Mouse (Mus musculus) heart, adult 18-20 months (tissue): Measurements from ENCODE around the gene Aars. TPM values are rescaled to one million over a fixed set of nuclear protein-coding genes. Genes with fewer than 3 reads are reported as not detected.
A peak's percentile ranks its signal among the peaks of the same experiment; 100 is the strongest.
"Not testable (repeated sequence)": the region's sequence is repeated elsewhere in the genome, so short reads cannot be mapped to it uniquely, and the experiment has no call there.

Source experiments
- DNase-seq, 2 experiments: peaks; one replicate each; pipeline ENCODE4 v3.0.0; 2021 to 2022; ENCODE audit warnings: mixed read lengths in 1 of 2
- long read RNA-seq, 2 experiments: library from polyadenylated mRNA; stranded (forward); transcript quantifications; one replicate each; pipeline ENCODE4 v2.0.0; 2021
- total RNA-seq, 2 experiments: library from RNA; stranded (reverse); gene quantifications; 2 replicates each; pipeline ENCODE4 v1.2.3; 2021

Aars gene
- total RNA-seq: 10 to 100 TPM; 31.9 to 33.7 TPM
- long read RNA-seq, experiment 1, full-length matches to known transcripts: 21 of 67 reads
- long read RNA-seq, experiment 1, partial matches to known transcripts: 10 of 67 reads
- long read RNA-seq, experiment 1, other reads (novel, unspliced or antisense): 36 of 67 reads
- long read RNA-seq, experiment 2, full-length matches to known transcripts: 7 of 23 reads
- long read RNA-seq, experiment 2, partial matches to known transcripts: 15 of 23 reads
- long read RNA-seq, experiment 2, other reads (novel, unspliced or antisense): 1 of 23 reads

DNA sequence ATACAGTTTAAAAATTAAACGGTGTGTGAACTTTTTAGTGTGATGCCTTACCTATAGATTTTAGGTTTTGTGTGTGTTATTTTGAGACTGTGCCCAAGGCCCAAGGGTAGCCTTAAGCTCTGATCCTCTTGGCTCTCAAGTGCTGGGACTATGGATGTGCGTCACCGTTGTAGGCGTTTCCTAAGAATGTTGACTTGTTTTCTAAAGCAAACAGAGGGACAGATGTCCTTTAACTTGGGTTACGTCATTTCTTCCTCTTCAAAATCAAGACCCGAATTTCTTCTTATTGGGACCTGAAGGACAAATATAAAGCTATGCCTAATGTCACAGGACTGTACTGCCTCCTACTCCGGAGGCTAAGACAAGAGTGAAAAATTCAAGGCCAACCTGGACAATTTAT, at the start of gene Aars:
Gene Aars (plus strand): TSS at position 229 of the 400 bp plus-strand sequence.
- no peak for DNase-seq

DNA sequence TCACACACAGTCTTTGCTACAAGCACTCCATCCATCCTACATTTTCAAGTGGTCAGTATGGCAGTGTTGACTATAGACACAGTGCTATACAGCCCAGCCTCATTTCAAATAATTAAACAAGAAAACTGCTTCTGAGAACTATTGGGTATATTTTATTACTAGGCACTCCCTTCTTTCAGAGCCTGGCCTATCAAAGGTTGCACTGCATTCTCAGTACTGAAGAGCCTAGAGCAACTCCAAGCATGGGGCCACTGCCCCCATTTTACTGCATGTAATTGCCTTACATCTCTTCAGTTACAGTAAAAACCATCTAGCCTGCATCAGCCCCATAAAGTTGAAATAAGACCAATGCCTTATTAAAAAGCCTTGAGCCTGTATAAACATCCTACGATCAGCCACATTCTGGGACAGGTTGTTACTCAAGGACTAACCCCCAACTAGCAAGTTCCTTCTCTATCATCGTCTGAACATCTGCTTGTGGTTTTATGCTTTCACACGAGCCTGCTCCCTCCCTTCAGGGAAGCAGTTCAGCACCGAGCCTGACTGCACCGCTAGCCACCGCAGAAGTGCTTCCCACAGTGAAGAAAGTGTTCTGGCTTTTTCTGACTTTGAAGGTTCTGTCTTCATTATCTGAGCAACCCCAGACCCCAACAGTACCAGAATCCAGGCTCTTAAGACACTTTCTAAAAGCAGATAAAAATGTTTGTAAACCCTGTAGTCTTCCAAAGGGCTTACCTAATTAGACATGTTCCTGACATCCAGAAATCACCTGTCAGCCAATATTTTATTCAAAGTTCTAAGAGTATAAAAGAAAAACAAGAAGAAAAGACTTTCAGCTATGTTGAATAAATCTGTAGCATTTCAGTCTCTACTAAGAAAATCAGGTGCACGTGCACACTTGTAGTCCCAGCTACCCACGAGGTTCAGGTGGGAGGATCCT, 44.9 kb upstream of the Aars start:
- DNase-seq: no peak

DNA sequence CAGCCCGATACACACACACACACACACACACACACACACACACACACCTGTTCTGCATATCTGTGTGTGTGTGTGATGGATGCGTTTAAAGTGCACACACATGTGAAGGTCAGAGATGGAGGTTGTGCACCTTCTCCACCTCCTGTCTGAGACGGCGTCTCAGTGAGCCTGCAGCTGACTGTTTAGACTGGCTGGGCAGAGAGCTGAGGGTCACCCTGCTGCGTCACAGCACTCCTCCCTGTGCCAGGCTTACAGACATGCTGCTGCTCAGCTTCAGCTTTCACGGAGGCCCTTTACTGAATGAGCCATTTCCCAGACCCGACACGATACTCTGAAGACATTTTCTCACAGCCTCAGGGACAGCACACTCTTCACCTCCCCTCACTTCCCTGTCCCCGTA, 42.9 kb upstream of the Aars start:
- DNase-seq: peak; percentile 33 to 45

DNA sequence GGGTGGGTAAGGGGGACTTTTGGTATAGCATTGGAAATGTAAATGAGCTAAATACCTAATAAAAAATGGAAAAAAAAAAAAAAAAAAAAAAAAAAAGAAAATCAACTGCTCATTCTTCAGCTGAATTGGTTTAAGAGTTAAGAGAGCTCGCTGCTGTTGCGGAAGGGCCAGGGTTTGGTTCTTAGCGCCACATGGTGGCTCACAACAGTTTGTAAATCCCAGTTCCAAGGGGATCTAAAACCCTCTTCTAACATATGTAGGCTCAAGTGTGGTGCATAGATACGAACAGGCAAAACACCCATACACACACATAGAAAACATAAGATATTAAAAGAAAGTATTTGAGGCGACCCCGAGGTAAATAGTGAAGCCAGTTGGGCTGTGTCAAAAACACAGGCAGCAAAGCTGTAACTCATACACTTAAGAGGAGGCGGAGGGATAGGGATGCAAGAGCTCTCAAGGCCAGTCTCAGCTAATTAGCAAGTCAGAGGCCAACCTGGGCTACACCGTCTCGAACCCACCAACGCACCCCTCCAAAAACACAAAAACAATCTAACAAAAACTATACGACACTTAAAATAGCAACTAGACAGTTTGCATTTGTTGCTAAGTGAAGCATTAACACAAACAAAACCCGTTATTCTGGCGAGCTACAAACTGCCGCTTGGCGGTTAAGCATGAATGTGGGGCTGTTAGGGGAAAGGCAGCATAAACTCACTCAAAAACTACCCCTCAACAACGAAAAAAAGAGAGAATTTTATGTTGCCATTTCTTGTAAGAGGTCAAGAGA, 36.1 kb upstream of the Aars start:
- DNase-seq: peak in 1 of 2 experiments; percentile 6

DNA sequence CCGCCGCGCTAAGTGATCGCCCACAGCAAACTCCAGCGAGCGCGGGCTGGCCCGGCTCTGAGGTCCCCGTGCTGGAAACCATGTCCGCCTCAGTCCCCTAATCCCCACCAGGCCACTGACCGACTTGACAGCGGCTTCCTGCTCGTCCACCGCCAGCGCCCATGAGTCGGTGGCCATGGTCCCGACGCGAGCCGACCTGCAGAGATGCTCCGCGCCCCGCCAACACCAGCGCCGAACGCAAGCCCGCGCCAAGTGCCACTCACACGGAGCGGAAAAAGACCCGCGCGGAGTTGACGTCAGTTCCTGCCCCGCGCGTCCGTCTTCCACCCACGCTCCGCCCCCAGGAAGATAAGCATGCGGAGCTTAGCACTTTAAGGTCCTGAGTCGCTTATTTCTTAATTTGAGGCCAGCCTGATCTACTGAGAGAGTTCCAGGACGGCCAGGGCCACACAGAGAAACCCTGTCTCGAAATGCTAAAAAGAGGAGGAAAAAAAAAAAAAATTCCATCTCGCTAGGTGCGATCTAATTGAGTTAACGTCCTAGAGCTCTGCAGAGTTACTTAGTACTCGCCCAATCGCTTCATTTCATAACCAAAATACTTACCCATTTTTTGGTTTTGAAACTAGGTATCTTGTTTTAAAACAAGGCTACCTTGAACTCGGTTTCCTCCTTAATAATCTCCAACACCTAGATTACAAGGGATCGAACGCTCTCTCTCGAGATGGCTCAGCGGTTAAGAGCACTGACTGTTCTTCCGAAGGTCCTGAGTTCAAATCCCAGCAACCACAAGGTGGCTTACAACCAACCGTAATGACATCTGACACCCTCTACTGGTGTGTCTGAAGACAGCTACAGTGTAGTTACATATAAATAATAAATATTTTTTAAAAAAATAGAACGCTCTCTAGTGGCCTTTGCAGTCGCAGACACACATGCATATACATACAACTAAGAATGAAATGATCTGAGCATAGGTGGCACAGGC, 35.1 kb upstream of the Aars start, which contains the start of gene Ddx19a:
Gene Ddx19a (minus strand): TSS at position 254 of the 985 bp plus-strand sequence.
- DNase-seq: peak; percentile 92

DNA sequence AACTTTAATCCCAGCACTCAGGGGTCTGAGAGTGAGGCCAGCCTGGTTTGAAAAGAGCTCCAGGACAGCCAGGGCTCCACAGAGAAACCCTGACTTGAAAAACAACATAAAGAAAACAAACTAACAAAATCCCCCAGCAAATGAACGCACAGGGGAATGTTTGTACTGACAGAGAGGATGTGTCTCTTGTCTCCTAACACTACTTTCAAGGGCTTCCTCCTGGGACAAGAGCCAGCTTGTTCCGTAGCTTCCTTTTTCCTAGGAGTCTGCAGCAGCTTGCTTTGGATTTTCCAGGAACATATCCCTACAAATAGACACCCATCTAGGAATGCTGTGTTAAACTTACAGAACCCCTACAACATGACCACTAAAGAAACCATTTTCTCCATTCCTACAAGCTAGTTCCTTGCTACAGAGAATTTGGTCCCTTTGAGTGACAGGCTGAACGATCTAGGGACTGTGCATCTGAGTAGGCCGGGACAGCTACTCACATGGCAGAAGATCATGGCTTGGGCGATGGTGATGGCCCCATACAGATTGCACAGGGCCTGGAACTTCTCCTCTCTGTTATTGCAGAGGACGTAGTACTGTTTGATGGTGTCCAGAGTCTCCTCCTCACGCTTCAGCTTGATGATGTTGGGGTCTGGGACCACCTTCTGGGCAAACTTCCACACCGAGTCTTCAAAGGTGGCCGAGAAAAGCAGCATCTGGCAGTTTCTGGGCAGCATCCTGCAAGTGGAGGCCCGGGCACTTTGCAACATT, 22.5 kb upstream of the Aars start:
- DNase-seq: not testable (repeated sequence)

DNA sequence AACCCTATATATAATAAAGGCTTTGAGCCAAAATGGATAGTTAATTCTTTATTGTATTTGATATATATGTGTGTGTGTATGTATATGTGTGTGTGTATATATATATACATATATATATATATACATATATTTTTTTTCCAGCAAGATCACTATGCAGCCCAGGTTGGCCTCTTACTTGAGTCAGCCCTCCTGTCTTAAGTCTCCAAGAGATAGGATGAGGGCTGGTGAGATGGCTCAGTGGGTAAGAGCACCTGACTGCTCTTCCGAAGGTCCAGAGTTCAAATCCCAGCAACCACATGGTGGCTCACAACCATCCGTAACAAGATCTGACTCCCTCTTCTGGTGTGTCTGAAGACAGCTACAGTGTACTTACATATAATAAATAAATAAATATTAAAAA, 6.3 kb upstream of the Aars start:
- DNase-seq: not testable (repeated sequence)

DNA sequence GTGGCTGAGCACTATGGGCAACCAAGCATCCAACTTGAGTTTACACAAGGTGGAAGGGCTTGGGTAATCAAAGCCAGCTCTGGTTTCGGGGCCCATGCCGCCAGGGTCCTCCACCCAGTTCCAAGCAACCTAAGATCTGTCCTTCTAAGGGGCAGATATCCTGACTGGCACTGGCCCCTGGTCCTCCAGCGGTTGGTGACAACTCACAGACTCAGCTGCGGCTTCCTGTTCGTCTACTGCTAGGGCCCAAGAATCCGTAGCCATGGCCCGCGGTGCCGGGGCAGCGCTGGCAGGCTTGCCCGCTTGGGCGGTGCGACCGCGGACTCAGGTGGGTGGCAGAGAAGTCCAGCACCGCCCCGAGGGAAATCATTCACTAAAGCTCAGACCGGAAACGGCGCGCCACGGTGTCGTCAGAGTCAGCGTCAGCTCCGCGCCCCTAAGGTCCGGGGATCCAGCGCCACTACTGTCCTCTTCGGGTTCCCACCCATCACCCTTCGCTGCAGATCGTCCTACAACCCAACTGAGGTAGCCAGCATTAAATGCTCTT, 5.5 kb upstream of the Aars start:
- DNase-seq: peak; percentile 89 to 90

DNA sequence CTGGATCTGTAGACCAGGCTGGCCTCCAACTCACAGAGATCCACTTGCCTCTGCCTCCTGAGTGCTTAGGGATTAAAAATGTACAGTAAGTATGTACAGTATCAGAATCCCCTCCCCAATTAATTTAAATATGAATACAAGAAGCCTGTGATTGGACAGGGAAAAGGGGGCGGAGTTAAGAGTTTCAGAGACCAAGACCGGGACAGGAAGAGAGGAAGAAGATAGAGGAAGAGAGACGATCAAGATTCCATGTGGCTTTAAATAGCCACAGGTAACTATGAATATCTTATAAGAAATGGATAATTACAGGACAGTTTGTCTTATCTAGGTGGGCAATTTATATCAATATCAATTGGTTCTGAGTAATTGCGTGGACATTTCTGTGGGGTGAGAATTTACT, 3.4 kb upstream of the Aars start:
- DNase-seq: no peak

DNA sequence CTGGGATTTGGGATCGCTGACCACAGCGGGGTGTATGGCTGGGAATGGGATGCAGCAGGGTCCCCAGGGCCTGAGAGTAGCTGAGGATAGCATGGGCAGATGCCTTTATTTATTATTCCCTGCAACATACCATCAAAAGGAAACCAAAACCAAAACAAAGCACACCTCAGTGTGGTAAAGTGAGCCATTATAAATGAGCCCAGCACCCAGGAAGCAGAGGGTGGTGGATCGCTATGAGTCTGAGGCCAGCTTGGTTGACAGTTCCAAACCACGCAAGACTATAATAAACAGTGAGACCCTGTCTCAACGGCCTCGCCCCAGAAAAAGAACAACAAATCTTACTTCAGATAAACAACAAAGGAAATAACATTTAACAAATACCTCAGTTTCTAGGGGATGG, 2.9 kb upstream of the Aars start:
- no peak for DNase-seq

DNA sequence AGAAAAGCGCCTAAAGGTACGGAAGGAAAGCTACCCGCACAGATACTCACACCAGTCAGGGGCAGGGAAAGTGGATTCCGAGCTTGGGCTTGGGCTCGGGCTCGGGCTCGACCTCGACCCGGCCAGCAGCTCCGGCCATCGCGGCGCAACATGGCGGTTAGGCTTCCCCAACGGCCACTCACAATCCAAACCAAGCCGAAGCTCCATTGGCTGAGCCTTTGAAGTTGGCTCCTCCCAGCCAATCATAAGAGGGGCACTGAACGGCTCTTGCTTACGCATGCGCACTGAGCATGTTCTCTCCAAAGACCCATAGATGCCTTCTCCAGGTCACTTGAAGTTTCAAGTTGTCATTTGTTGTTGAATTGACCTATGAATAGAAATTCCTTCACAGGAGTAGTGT, 1.4 kb upstream of the Aars start, which contains the start of gene Ddx19b:
Gene Ddx19b (minus strand): TSS at position 180 of the 400 bp plus-strand sequence.
- no peak for DNase-seq

DNA sequence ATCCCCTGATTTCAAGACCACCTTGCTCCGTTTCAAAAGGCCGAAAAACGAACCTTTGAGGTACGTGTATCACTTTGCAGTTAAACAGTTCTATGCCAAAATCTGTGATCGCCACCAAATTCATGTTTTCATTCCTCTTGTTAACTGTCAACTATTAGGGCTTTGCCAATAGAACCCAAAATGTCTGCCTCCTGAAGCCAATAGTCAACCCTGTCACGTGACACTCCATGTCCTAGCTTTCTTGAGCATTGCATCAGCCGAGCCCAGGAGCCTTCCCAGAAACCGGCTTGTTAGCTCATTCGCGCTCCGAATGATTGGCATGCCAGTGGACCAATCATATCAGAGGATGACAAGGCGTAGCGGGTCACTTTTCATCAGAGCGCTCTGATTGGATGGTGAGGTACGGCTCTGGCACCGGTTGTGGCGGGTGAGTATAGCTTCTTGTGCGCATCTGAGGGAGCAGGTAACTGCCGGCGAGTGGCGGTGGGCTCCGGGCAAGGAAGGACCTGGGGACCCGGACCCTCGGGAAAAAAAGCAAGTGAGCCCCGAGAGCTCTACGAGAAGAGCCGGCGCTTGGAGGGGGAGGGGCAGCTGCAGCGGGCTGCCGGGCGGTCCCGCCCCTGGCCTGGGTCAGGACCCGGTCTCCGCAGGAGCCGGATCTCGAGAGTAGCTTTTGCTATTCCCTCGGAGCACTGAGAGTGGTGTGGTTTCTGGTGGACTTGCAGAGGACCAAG, 705 bp downstream of the Aars start:
- peak; percentile 99 to 100 for DNase-seq

DNA sequence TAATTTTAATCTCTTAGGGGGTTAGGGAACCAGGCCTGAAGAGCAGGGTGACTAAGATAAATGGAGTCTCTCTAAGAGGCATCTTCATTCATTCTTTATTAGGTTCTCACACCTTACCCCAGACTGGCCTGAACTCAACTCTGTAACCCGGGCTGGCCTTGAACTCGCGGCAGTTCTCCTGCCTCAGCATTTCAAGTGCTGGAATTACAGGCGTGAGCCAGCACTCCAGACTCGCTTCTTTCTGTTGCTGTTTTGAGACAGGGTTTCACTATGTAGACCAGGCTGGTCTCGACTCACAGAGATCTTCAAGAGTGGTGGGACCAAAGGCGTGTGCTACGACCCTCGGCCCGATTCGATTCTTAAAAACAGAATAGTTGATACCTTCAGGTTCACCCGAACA, 1.3 kb downstream of the Aars start:
- DNase-seq: no peak

DNA sequence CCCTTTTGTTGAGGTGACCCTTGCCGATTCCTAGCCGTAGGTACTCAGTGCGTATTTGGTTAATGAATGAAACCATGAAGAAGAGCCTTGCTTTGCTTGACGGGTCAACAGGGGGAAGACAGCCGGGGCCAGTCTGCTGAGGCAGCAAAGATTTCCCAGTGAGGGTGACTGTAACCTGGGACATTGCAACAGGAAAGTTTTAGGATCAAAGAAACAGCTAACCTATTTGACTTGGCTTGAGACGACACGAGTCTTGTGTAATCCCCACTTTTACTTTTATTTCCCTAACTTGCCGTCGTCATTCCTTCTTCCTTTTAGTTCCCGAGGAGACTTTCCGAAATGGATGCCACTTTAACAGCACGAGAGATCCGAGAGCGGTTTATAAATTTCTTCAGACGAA, 3.6 kb downstream of the Aars start:
- no peak for DNase-seq

DNA sequence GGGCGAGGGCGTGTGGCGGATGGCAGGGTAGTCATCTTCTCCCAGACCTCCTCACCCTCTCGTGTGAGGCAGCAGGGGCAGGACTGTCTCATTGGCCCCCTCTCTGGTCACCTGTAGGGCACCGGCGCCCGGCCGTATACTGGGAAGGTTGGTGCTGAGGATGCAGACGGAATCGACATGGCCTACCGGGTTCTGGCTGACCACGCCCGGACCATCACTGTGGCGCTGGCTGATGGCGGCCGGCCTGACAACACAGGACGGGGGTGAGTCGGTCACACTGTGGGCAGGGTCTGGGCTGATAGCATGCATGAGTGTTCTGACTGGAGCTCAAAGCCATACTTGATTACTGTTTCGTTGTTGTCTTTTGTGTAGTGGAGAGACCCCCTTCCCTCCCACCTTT, 9.6 kb downstream of the Aars start:
- DNase-seq: no peak

DNA sequence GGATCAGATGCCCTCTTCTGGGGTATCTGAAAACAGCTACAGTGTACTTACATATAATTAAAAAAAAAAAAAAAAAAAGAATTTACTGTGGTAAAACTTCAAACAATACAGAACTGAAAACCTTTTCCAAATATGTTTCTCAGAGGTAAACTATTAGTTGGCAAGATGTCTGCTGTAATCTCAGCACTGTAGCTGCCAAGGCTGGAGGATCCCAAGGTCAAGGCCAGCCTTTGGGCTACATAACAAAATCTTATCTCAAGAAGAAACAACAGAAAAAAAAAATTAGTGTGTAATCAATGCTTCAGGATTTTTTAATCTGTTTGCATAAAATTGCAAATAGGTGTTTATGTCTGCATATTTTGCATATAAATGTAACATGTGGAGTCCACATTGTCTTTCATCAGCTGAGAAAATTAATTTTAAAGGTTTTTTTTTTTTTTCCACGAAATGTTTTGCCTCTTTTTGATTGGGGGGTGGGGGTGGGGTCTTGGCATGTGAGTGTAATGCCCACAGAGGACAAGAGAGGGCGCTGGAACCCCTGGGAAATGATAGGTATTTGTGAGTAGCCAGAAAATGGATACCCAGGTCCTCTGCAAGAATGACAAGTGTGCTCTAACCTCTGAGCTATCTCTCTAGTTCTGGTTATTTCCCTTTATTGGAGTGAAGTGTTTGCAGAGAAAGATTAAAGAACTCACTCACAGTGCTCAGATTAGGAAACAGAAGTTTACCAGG, 11.2 kb downstream of the Aars start:
- no peak for DNase-seq

DNA sequence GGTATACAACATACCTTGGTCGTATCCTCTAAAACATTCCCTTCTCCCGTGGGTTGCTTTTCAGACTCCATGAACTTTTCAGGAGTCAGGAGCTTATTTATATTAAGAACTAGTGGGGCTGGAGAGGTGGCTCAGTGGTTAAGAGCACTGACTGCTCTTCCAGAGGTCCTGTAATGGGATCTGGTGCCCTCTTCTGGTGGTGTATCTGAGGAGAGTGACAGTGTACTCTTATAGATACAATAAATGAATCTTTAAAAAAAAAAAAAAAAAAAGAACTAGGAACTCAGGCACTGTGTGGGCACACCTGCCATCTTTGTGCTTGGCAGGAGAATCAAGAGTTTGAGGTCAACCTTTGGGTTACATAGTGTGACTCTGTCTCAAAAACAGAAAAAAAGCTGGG, 15.8 kb downstream of the Aars start:
- no peak for DNase-seq

DNA sequence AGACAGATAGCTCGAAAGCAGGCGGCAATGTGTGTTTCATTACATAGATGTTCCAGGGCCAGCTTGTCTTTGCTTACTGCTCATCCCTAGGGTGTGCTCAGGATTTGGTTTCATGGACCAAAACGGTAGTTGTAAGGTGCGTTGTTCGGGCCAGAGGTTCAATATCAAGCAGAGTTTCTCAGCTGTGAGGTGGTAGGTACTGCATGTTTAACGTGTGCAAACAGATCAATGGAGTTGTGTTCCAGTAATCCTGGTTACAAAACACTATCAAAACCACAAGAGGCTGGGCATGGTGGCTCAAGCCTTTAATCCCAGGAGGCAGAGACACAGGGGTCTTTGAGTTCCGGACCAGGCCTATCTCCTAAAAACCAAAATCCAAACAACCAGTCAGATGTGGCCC, 16.2 kb downstream of the Aars start:
- DNase-seq: no peak
